Mouse (Mus musculus) yolk sac, embryonic 10.5 days (tissue): ENCODE measurements around the gene Adcyap1r1.

ENCODE experiments used
- DNase-seq: peaks from one replicate; pipeline ENCODE4 v3.0.0-alpha.2; 2017; ENCODE audit warnings: low spot score

Gene Adcyap1r1

DNA sequence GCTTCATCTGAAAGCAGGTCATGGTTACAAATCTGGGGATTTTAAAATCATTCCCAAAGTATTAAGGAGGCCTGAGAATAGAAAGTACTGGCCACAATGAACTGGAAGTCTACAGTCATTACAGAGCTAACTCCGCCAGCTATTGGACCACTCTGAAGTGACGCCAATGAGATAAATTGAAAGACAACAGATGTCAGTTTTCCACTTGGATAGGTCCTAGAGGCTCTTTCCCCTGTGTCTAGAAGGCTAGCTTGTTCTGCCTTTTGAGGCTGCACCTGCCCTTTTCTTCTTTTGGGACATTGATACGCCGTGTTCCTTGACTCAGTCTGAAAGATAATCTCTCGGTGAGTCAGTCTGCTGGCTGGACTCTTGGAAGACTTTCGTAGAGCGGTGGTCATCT is 50.5 kb downstream of the Adcyap1r1 start:
- no peak for DNase-seq

- no peak for DNase-seq
Observed at GRCm38 (mm10) chr6:55504797-55505488, 53.2 kb downstream of the Adcyap1r1 start.

- DNase-seq = no peak
Observed at GRCm38 (mm10) chr6:55506519-55506918, 54.7 kb downstream of the Adcyap1r1 start.

- DNase-seq = no peak
Observed at GRCm38 (mm10) chr6:55509130-55509870, 57.5 kb downstream of the Adcyap1r1 start.

GRCm38 (mm10) chr6:55511212-55512065 is 59.7 kb downstream of the Adcyap1r1 start:
- DNase-seq = peak; percentile 28

- DNase-seq = no peak
Observed at GRCm38 (mm10) chr6:55512066-55512703, 60.4 kb downstream of the Adcyap1r1 start.

DNA sequence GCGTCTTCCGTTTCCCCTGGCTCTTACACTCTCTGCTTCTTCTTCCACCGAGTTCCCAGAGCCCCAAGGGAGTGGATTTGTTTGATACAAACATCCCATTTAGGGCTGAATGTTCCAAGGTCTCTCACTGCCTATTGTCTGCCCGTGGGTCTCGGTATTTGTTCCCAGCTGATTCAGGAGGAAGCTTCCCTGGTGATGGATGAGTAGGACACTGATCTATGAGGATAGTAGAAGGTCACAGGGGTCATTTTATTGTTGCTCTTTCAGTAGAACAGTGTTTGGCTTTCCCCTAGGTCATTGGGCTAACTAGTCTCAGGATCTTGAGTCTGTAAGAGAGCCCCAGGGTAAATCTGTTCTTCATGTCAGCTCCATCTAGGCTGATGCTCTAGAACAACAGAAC is 61.7 kb downstream of the Adcyap1r1 start:
- DNase-seq = no peak

GRCm38 (mm10) chr6:55519605-55520201 is 67.9 kb downstream of the Adcyap1r1 start:
- peak; percentile 53 for DNase-seq

DNA sequence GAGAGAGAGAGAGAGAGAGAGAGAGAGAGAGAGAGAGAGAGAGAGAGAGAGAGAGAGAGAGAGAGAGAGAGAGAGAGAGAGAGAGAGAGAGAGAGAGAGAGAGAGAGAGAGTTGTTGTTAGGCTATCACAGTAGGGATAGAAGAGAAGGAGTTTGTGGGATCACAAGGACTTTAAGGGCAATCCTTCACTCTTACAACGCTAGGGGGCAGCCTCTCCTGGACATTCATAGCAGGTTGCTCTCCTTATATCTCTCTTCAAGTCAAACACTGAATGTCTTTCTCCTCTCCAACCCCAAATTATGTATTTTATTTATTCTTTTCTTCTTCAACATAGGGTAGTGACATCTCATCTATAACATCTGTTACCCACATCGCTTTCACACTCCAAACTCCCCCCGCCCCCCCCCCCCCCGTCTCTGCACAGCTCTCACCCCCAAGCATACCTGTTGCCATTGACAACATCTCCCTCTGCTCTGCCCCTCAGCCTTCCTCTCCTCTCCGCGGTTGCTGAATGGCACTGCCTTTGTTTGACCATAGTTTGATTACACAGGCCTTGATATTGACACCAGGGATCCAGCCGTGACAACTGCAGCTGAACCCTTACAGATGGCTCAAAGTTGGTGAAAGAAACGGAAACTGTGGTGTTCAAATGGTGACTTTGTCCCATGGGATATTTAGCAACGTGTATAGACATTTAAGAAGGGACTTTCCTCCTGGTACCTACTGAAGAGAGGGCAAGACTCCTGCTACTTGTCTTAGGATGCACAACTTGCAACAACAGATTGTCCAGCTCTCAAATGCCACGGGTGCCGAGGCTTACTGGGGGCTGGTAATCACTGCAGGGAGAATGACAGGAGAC is 68.7 kb downstream of the Adcyap1r1 start:
- no peak for DNase-seq

DNA sequence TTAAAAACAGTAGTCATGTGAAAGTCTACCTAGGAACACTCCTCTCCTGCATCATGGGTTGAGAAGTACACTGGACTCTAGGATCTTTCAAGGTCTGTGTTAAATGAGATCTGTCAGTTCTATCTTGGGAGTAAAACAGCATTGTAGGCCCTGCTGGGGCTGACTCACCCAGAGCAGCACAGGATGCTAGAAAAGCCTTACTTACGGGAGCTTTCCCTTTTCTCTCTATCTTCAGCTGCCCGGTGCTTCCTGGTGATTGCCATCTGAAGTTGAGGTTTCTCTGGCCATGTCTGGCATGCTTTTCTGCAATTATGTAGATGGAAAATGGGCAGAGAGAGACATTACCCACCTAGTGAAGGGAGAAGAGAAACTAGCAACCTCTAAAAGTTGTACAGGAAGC is 84.7 kb downstream of the Adcyap1r1 start:
- DNase-seq = no peak

DNA sequence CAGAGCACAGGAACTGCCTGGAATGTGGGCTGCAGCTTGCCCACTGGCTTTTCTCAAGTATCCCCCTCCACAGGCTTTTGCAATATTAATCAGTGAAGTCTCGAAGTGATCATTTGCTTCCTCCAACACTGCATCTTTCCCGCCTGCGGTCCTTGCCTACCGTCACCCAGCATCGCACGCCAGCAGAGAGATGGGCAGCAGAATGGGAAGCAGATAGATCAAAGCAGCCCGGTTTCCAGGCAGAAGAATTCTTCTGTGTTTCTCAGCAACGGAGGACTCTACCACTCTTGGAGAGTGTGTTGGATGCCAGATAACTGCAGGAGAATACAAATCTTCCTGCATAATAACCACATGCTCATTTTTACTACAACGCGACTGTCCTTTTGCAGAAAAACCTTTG is 87.4 kb downstream of the Adcyap1r1 start:
- DNase-seq = no peak

- no peak for DNase-seq
Observed at GRCm38 (mm10) chr6:55542359-55542758, 90.6 kb downstream of the Adcyap1r1 start.

DNA sequence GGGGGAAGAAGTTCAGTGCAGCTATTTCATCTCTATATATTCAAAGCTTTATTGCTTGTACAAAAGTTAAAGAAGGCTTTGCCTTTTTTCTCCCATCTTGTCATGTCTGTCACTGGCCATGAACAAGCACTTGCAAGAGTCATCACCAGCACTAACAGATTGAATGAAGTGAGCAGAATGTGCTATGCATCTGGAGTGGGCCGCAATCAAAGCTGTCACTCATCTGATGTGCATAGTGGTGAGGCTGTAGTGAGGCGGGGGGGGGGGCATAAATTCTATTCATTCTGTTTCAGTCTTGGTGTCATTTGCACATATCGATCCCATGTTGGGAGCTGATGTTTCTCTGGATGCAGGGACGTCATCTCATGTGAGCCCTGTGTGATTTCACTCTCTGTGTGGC is 91.6 kb downstream of the Adcyap1r1 start:
- DNase-seq = no peak

- no peak for DNase-seq
Observed at GRCm38 (mm10) chr6:55549211-55549610, 97.4 kb downstream of the Adcyap1r1 start.

DNA sequence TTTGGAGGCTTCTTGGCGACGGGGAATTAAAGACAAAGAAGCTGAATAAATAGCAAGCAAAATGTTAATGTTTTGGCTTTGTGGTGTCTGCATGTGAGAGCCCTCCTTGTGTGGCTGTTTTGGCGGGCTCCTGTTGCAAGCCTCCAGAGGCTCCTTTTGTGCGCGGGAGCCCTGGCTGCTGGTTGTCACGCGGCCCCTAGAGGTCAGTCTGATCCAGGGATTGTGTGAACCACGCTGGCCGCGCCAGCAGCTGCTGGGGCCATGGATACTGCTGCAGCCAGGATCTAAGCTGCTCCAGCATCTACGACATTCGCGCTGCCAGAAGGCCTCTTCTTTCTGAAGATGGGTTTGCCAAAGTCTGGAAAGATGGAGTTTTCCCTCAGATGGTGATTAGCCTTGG is 99.1 kb downstream of the Adcyap1r1 start:
- peak; percentile 1 for DNase-seq
